Mouse (Mus musculus): Measurements from ENCODE around the gene R3hdm1.

- TF ChIP-seq CTCF (conservative IDR thresholded peaks at IDR 0.05; ENCODE audit: low read length) (no peak), POU5F1 (IDR thresholded peaks at IDR 0.05; ENCODE audit: borderline replicate concordance, low read length) (no peak), NANOG (IDR thresholded peaks at IDR 0.05; ENCODE audit: borderline replicate concordance, low read length) (no peak)
Observed at GRCm38 (mm10) chr1:128192369-128192768, 89.3 kb downstream of the R3hdm1 start.
